Mouse (Mus musculus): ENCODE measurements around the gene Impdh1.

DNA sequence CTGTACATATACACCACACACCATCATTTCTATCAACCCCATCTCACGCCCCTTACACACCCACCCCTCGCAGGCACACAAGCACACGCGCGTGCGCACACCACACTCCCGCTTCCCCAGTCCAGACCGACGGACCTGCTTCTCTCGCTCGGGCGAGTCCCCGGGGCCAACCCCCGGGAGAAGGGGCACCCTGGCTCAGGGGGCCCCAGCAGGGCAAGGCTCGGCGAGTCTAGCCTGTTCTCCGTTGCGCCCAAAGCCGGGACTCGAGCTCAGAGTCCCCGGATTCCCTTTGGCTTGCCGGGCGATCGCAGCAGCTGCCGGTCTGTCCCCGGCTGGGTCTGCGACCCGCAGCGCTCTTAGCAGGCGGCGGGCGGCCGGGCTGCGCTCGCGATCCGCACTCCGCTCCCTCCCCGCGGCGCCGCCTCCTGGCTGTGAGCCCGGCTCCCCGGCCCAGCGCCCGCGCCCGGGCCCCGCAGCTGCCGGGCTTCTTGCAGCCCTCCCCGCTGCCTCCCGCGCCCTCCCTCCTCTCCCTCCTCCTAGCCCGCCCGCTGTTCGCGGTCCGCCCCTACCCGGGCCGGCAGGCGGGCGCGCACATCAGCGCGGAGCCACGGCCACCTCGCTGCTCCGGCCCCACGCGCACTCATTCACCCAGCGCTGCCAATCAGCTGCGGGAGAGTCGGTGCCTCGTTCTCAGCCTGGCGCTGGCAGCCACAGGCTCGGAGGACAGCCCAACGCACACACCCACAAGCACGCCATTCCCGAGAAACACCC, 37.1 kb downstream of the Impdh1 start, which contains the start of gene Prrt4:
- TF ChIP-seq CTCF (IDR thresholded peaks at IDR 0.05; ENCODE audit: low read depth), result no peak
- TF ChIP-seq EP300 (IDR thresholded peaks at IDR 0.05; ENCODE audit: low read depth), result no peak
